Mouse (Mus musculus) stomach, embryonic 15.5 days (tissue): ENCODE data around the gene Wscd2. TPM values are rescaled to one million over a fixed set of nuclear protein-coding genes. Genes with fewer than 3 reads are reported as not detected.

Experiments
- ATAC-seq: fragments of 200-750 bp; cut with Nextera tagmentation; 2 replicates; pipeline ENCODE4 v1.8.0; 2017; ENCODE audit warnings: low read depth, moderate number of reproducible peaks, moderate TSS enrichment; ENCODE audit not compliant: insufficient read depth, low FRiP score
- H3K27ac ChIP-seq: fragments of 300-500 bp; sonication (generic); 2 replicates; pipeline ENCODE4 v1.5.1; 2015; ENCODE audit warnings: mild to moderate bottlenecking, inconsistent platforms
- H3K27me3 ChIP-seq: fragments of 300-500 bp; sonication (generic); replicated peaks from 2 replicates; pipeline ENCODE4 v1.6.1; 2015; ENCODE audit warnings: inconsistent platforms
- H3K36me3 ChIP-seq: fragments of 300-500 bp; sonication (generic); 2 replicates; pipeline ENCODE4 v1.6.1; 2015; ENCODE audit warnings: inconsistent platforms
- H3K4me1 ChIP-seq: fragments of 300-500 bp; sonication (generic); 2 replicates; pipeline ENCODE4 v1.6.1; 2015; ENCODE audit warnings: inconsistent platforms
- H3K4me2 ChIP-seq: fragments of 300-500 bp; sonication (generic); 2 replicates; pipeline ENCODE4 v1.6.1; 2015; ENCODE audit warnings: mild to moderate bottlenecking, inconsistent platforms
- H3K4me3 ChIP-seq: fragments of 300-500 bp; sonication (generic); replicated peaks from 2 replicates; pipeline ENCODE4 v1.5.1; 2015; ENCODE audit warnings: inconsistent platforms
- H3K9ac ChIP-seq: fragments of 300-500 bp; sonication (generic); 2 replicates; pipeline ENCODE4 v1.6.1; 2015; ENCODE audit warnings: inconsistent platforms
- H3K9me3 ChIP-seq: fragments of 300-500 bp; sonication (generic); 2 replicates; pipeline ENCODE4 v1.6.1; 2016; ENCODE audit warnings: inconsistent platforms
- WGBS: fragments of 180-500 bp; shearing (Covaris S2); methylation state at CpG from one replicate; pipeline ENCODE4 v1.1.7; 2015; 5-methylcytosine and 5-hydroxymethylcytosine counted together
- polyA plus RNA-seq: library from polyadenylated mRNA; unstranded; fragments of >200 nt; fragmentation: Nextera tagmentation; extraction: Ambion mirVana; gene quantifications from 2 replicates; pipeline ENCODE4 v1.2.1, GENCODE M21; 2015

Gene Wscd2
- polyA plus RNA-seq, 1 experiment from 2014 or later = 6.5 TPM

- WGBS = 82% methylated on average over 7 of the region's 7 CpGs
- Histone ChIP-seq H3K27ac (no peak overlapping the region), H3K36me3 (no peaks in the 10 kb centered on the region), H3K4me1 (no peaks in the 10 kb centered on the region), H3K9me3 (no peaks in the 10 kb centered on the region), H3K4me3 (no peak overlapping the region), H3K9ac (no peak overlapping the region), H3K27me3 (no peaks in the 10 kb centered on the region), H3K4me2 (no peak overlapping the region)
- ATAC-seq = no peak
These were observed 49.7 kb downstream of the Wscd2 start for GRCm38 (mm10) chr5:113539858-113540257.

GRCm38 (mm10) chr5:113541196-113541595, 51.1 kb downstream of the Wscd2 start:
- Histone ChIP-seq H3K36me3 (no peaks in the 10 kb centered on the region), H3K4me3 (no peak overlapping the region), H3K9ac (no peak overlapping the region), H3K4me1 (no peaks in the 10 kb centered on the region), H3K27ac (no peak overlapping the region), H3K27me3 (no peaks in the 10 kb centered on the region), H3K4me2 (no peak overlapping the region), H3K9me3 (no peaks in the 10 kb centered on the region)
- ATAC-seq = no peak
- WGBS = 57% methylated on average over 5 of the region's 5 CpGs

DNA sequence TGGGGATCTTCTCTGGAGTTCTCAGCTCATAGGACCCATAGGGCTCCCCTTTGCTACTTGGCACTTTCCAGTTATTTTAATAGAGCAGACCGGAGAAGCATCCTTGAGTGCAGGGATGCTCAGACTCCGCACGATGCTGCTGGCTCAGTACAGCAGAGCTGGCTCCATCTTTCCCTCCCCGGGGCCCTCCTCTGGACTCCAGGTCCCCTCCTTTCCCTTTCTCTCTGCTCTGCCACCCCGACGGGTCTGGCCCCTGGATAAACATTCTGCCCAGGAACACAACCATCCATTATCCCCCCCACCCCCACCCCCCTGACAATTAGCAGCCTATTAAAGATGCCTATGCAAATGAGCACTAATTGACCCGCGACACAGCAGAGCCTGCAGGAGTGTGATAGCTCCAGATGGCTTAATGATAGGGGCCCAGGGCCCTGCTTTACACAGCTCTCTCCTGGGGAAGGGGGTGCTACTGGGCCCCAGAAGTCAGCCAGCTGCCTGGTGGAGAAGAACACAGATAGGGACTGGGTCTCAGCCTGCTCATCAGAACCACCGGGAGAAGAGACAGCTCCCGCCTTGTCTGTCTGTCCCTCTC, 52.8 kb downstream of the Wscd2 start:
- ATAC-seq = no peak
- H3K4me3 ChIP-seq = no peak overlapping the region
- WGBS = 29% methylated on average over 10 of the region's 10 CpGs
- no peak overlapping the region for H3K9ac ChIP-seq
- H3K27me3 ChIP-seq = no peaks in the 10 kb centered on the region
- H3K27ac ChIP-seq = no peak overlapping the region
- no peak overlapping the region for H3K4me2 ChIP-seq
- H3K36me3 ChIP-seq = no peaks in the 10 kb centered on the region
- H3K4me1 ChIP-seq = no peaks in the 10 kb centered on the region
- H3K9me3 ChIP-seq = no peaks in the 10 kb centered on the region

GRCm38 (mm10) chr5:113547949-113548700, 58.0 kb downstream of the Wscd2 start:
- Histone ChIP-seq H3K4me1 (no peaks in the 10 kb centered on the region), H3K36me3 (no peaks in the 10 kb centered on the region), H3K9me3 (no peaks in the 10 kb centered on the region), H3K27me3 (peaks cover 11% of the 10 kb centered on the region; the same call in 1 of the 2 replicates), H3K9ac (no peak overlapping the region), H3K4me3 (no peak overlapping the region), H3K4me2 (no peak overlapping the region), H3K27ac (no peak overlapping the region)
- ATAC-seq = no peak
- WGBS = 51% methylated on average over 14 of the region's 14 CpGs

GRCm38 (mm10) chr5:113550249-113550648, 60.1 kb downstream of the Wscd2 start:
- 52% methylated on average over 8 of the region's 8 CpGs for WGBS
- H3K4me2 ChIP-seq = no peak overlapping the region
- H3K4me3 ChIP-seq = no peak overlapping the region
- H3K27ac ChIP-seq = no peak overlapping the region
- no peaks in the 10 kb centered on the region for H3K36me3 ChIP-seq
- no peaks in the 10 kb centered on the region for H3K9me3 ChIP-seq
- no peak for ATAC-seq
- no peak overlapping the region for H3K9ac ChIP-seq
- H3K27me3 ChIP-seq = peaks cover 14% of the 10 kb centered on the region; the same call in 1 of the 2 replicates
- H3K4me1 ChIP-seq = no peaks in the 10 kb centered on the region

DNA sequence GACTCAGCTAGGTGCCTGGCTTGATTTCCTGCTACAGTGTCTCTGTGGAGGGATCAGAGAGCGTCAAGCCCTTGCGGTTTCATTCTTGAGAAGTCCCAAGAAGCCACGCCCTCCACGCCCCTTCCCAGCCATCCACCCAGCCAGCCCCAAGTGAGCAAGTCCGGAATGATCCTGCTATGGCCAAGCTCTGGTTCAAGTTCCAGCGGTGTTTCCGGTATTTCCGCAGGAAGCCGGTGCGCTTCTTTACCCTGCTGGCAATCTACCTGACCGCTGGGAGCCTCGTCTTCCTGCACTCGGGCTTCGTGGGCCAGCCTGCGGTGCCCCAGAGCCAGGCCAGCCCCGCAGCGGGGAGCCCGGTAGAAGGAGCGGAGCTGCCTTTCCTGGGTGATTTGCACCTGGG, 60.6 kb downstream of the Wscd2 start:
- no peaks in the 10 kb centered on the region for H3K36me3 ChIP-seq
- no peak overlapping the region for H3K9ac ChIP-seq
- no peaks in the 10 kb centered on the region for H3K9me3 ChIP-seq
- no peaks in the 10 kb centered on the region for H3K4me1 ChIP-seq
- no peak overlapping the region for H3K27ac ChIP-seq
- H3K4me2 ChIP-seq = no peak overlapping the region
- no peak for ATAC-seq
- peaks cover 14% of the 10 kb centered on the region; the same call in 1 of the 2 replicates for H3K27me3 ChIP-seq
- 25% methylated on average over 19 of the region's 19 CpGs for WGBS
- no peak overlapping the region for H3K4me3 ChIP-seq

GRCm38 (mm10) chr5:113553402-113553897, 63.3 kb downstream of the Wscd2 start:
- H3K4me1 ChIP-seq = no peaks in the 10 kb centered on the region
- H3K9ac ChIP-seq = no peak overlapping the region
- H3K27ac ChIP-seq = no peak overlapping the region
- H3K4me2 ChIP-seq = no peak overlapping the region
- no peak overlapping the region for H3K4me3 ChIP-seq
- 7% methylated on average over 9 of the region's 9 CpGs for WGBS
- peaks cover 14% of the 10 kb centered on the region; the same call in 1 of the 2 replicates for H3K27me3 ChIP-seq
- H3K36me3 ChIP-seq = no peaks in the 10 kb centered on the region
- ATAC-seq = no peak
- H3K9me3 ChIP-seq = no peaks in the 10 kb centered on the region

- no peak for ATAC-seq
- Histone ChIP-seq H3K4me2 (no peak overlapping the region), H3K4me1 (no peaks in the 10 kb centered on the region), H3K27ac (no peak overlapping the region), H3K9me3 (no peaks in the 10 kb centered on the region), H3K9ac (no peak overlapping the region), H3K27me3 (peaks cover 14% of the 10 kb centered on the region; the same call in 1 of the 2 replicates), H3K36me3 (no peaks in the 10 kb centered on the region), H3K4me3 (no peak overlapping the region)
- WGBS = 71% methylated on average over 15 of the region's 15 CpGs
These were observed 64.0 kb downstream of the Wscd2 start for GRCm38 (mm10) chr5:113554095-113554494.

DNA sequence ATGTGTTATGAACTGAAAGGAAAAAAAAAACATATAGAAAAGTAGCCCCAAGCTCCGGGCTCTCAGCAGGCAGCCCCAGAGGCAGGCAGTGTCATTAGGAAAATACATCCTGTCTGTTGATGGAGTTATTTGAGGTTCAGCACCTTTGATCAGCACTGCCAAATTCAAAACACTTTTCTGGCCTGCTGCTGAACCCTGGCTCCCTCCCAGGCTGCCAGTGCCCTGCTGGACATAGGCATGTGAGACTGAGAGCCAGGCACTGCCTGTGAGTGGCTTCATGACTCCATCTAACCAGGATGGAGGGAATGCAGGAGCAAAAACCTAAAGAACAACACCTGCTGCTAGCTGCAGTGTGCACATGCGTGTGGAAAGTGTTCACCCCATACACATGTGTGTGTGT, 64.4 kb downstream of the Wscd2 start:
- Histone ChIP-seq H3K36me3 (no peaks in the 10 kb centered on the region), H3K9ac (no peak overlapping the region), H3K9me3 (no peaks in the 10 kb centered on the region), H3K27ac (no peak overlapping the region), H3K4me1 (no peaks in the 10 kb centered on the region), H3K4me2 (no peak overlapping the region), H3K27me3 (peaks cover 14% of the 10 kb centered on the region; the same call in 1 of the 2 replicates), H3K4me3 (no peak overlapping the region)
- ATAC-seq = no peak
- 89% methylated on average over 2 of the region's 2 CpGs for WGBS

- H3K4me3 ChIP-seq = no peak overlapping the region
- 58% methylated on average over 2 of the region's 2 CpGs for WGBS
- H3K4me2 ChIP-seq = no peak overlapping the region
- no peak overlapping the region for H3K9ac ChIP-seq
- H3K36me3 ChIP-seq = no peaks in the 10 kb centered on the region
- no peak for ATAC-seq
- no peaks in the 10 kb centered on the region for H3K9me3 ChIP-seq
- H3K27ac ChIP-seq = no peak overlapping the region
- no peaks in the 10 kb centered on the region for H3K4me1 ChIP-seq
- H3K27me3 ChIP-seq = peaks cover 14% of the 10 kb centered on the region; the same call in 1 of the 2 replicates
These were observed 65.6 kb downstream of the Wscd2 start for GRCm38 (mm10) chr5:113555684-113556083.

GRCm38 (mm10) chr5:113558065-113558464, 67.9 kb downstream of the Wscd2 start:
- H3K9me3 ChIP-seq = no peaks in the 10 kb centered on the region
- H3K36me3 ChIP-seq = no peaks in the 10 kb centered on the region
- WGBS = 86% methylated on average over 8 of the region's 8 CpGs
- ATAC-seq = no peak
- H3K4me1 ChIP-seq = no peaks in the 10 kb centered on the region
- H3K27me3 ChIP-seq = peaks cover 3% of the 10 kb centered on the region; the same call in 1 of the 2 replicates
- H3K27ac ChIP-seq = no peak overlapping the region
- no peak overlapping the region for H3K4me3 ChIP-seq
- H3K4me2 ChIP-seq = no peak overlapping the region
- H3K9ac ChIP-seq = no peak overlapping the region

DNA sequence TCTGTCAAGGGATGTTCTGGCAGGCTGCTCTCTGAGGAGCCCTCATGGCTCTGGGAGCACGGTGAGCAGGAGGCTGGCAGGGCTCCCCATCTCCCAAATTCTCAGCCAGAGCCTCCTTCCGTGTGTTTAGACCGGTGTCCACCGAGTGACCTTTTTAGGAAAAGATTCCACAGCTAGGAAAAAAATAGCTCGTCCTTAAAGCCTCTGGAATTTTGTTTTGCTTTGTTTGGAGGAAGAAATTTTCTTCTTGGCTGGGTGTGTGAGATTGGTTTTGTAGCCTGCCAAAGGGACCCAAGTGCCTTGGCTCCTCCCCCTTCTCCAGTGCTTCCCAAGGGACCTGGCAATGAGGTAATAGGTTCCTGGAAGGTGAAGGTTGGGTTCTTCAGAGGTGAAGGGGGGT, 69.5 kb downstream of the Wscd2 start:
- Histone ChIP-seq H3K9me3 (no peaks in the 10 kb centered on the region), H3K4me3 (no peak overlapping the region), H3K4me1 (no peaks in the 10 kb centered on the region), H3K9ac (no peak overlapping the region), H3K4me2 (no peak overlapping the region), H3K36me3 (no peaks in the 10 kb centered on the region), H3K27ac (peak overlapping the region; percentile 32; the same call in 1 of the 2 replicates), H3K27me3 (no peaks in the 10 kb centered on the region; the same call in 1 of the 2 replicates)
- 0 out of 2 replicates have a peak, but pooled peaks have one; percentile 53 for ATAC-seq
- 57% methylated on average over 5 of the region's 5 CpGs for WGBS
